Mouse (Mus musculus) embryo, embryonic 11.5 days (tissue): ENCODE measurements around the gene Pnma5.

ENCODE experiments used
- DNase-seq: peaks from one replicate; pipeline ENCODE4 v3.0.0-alpha.2; 2012; ENCODE audit warnings: low read depth, low spot score

Pnma5 gene

DNA sequence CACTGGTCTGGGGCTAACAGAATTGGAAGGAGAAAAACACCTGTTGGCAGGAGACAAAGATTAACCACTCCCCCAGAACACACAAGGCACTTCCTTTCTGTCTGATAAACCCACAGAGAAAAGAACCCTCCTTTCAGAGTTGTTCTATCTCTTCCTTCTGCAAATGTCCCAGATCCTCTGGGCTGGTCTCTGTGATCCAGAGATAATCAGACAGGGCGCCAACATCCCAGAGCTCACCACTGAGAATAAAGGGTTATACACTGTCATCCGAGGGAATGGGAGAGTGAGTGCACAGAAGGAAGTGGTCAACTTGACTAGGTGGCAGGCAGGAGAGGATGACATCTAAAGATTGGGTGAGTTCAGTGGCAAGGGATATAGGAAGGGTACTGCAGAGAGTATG is 51.3 kb downstream of the Pnma5 start:
- DNase-seq: no peak
